Mouse (Mus musculus): Measurements from ENCODE around the gene Casq1. TPM values are rescaled to one million over a fixed set of nuclear protein-coding genes. Genes with fewer than 3 reads are reported as not detected.

Gene Casq1
- polyA plus RNA-seq, 1 experiment, result 73.1 TPM

DNA sequence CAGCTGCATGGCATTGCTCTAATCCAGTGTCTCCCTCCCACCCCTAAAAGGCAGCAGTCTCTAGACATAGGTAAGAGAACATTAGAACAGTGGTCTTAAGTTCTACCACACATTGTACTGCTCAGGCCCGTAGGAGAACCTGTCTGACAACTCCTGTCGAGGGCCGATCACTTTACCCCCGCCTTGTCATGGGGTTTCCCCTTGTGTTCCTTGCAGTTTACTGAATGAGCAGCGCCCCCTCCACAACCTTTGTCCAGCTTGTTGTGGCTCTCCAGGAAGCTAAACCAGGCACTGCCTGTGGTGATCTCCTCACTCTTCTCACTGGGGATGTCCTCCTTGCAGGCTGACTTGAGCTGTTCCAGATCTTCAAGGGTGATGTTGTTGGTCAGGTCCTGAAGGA lies 19.5 kb downstream of the Casq1 start:
- TF ChIP-seq POLR2AphosphoS2 (IDR thresholded peaks at IDR 0.05; ENCODE audit: insufficient read length, low read depth), result no peak
- no peak for TF ChIP-seq TCF12 (IDR thresholded peaks at IDR 0.05; ENCODE audit: insufficient read depth, poor library complexity, severe bottlenecking)
- no peak for TF ChIP-seq E2F4 (IDR thresholded peaks at IDR 0.05; ENCODE audit: insufficient read depth)
- no peak overlapping the region for H3K4me3 ChIP-seq
- H3K79me2 ChIP-seq (ENCODE audit: control insufficient read depth, insufficient read depth), result peaks cover 5% of the 10 kb centered on the region
- H3K36me3 ChIP-seq (ENCODE audit: control insufficient read depth, insufficient read depth), result peaks cover 45% of the 10 kb centered on the region
- no peak overlapping the region for H3ac ChIP-seq (ENCODE audit: control insufficient read depth, insufficient read length)
- H3K27me3 ChIP-seq (ENCODE audit: control insufficient read depth, insufficient read depth, insufficient read length), result no peaks in the 10 kb centered on the region
- no peak overlapping the region for H3K4me2 ChIP-seq (ENCODE audit: low read depth)

DNA sequence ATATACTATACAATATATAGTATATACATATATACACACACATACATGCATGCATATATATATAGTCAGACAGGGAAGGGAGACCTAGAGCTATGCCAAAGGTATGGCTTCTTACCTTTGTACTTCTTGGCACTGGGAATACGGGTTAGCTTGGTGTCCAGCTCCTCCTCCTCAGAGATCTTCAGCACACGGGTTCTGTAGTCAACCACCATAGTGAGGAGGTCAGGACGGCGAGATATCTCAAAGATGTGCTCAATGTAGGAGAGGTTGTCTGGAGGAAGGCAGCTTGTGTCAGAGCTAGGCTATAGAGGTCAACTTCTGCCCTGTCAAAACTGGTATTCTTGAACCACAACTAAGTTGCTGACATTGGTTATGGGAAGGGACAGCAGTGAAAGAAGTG lies 20.7 kb downstream of the Casq1 start:
- Histone ChIP-seq H3K4me3 (no peak overlapping the region), H3ac (ENCODE audit: control insufficient read depth, insufficient read length) (no peak overlapping the region), H3K27me3 (ENCODE audit: control insufficient read depth, insufficient read depth, insufficient read length) (no peaks in the 10 kb centered on the region), H3K36me3 (ENCODE audit: control insufficient read depth, insufficient read depth) (peaks cover 45% of the 10 kb centered on the region), H3K4me2 (ENCODE audit: low read depth) (no peak overlapping the region), H3K79me2 (ENCODE audit: control insufficient read depth, insufficient read depth) (peaks cover 5% of the 10 kb centered on the region)
- TF ChIP-seq TCF12 (IDR thresholded peaks at IDR 0.05; ENCODE audit: insufficient read depth, poor library complexity, severe bottlenecking) (no peak), USF1 (IDR thresholded peaks at IDR 0.05; ENCODE audit: low read depth) (no peak), REST (IDR thresholded peaks at IDR 0.05; ENCODE audit: insufficient read depth, insufficient read length) (no peak), MAX (IDR thresholded peaks at IDR 0.05; ENCODE audit: low read depth) (no peak), TCF3 (IDR thresholded peaks at IDR 0.05; ENCODE audit: insufficient read length, low read depth) (no peak), MYOG (IDR thresholded peaks at IDR 0.05; ENCODE audit: control insufficient read depth in 1 of 3, insufficient read depth in 1 of 3, insufficient read length in 2 of 3, low read depth in 2 of 3) (no peak), MYOD1 (IDR thresholded peaks at IDR 0.05; ENCODE audit: control insufficient read depth in 1 of 3, insufficient read length in 2 of 3, low read depth in 2 of 3) (no peak), POLR2A (IDR thresholded peaks at IDR 0.05; ENCODE audit: insufficient read length, low read depth) (no peak), SRF (IDR thresholded peaks at IDR 0.05; ENCODE audit: control insufficient read depth, insufficient read length, low read depth) (no peak), CEBPB (IDR thresholded peaks at IDR 0.05; ENCODE audit: insufficient read depth, poor library complexity, severe bottlenecking) (no peak)

DNA sequence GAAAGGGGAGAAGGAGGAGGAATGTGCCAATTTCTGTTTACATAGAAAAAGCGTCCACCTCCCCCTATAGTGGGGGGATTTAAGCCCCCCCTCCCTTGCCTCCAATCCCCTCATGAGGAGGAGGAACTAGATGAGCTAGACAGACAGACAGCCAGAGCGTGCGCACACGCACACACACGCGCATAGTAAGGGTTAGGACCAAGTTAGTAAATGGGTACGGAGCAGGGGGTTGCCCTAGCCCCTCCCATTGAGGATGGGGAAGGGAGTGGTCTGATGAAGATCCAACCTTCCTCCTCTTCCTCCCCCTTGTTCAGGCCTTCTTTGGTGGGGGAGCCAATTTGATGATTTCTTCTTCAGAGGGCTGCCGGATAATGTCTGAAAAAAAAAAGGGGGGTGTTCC lies 21.4 kb downstream of the Casq1 start:
- peak; percentile 48 for TF ChIP-seq POLR2AphosphoS2 (IDR thresholded peaks at IDR 0.05; ENCODE audit: insufficient read length, low read depth)
- TF ChIP-seq REST (IDR thresholded peaks at IDR 0.05; ENCODE audit: insufficient read depth, insufficient read length), result no peak
- no peak overlapping the region for H3K4me3 ChIP-seq
- no peak overlapping the region for H3ac ChIP-seq (ENCODE audit: control insufficient read depth, insufficient read length)
- H3K4me2 ChIP-seq (ENCODE audit: low read depth), result no peak overlapping the region
- peaks cover 49% of the 10 kb centered on the region for H3K36me3 ChIP-seq (ENCODE audit: control insufficient read depth, insufficient read depth)
- no peaks in the 10 kb centered on the region for H3K27me3 ChIP-seq (ENCODE audit: control insufficient read depth, insufficient read depth, insufficient read length)
- H3K79me2 ChIP-seq (ENCODE audit: control insufficient read depth, insufficient read depth), result peaks cover 5% of the 10 kb centered on the region

DNA sequence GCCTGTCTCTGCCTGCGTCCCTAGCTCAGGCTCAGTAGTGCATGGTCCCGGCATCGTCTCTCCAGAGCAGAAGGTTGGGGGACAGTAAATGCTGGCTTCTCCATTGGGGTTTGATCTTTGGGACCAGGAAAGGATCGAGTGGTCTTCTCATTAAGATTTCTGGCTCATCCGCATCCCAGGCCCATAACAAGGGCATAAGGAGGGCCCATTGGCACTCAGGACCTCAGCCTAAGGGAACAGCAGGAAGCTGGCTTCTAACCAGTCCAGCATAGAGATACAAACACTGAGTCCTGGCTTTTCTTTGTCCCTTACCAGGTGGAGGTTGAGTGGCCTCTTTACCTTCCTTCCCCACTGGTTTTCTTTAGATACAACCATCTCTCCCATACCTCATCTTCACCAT lies 21.8 kb downstream of the Casq1 start:
- H3K36me3 ChIP-seq (ENCODE audit: control insufficient read depth, insufficient read depth), result peaks cover 49% of the 10 kb centered on the region
- TF ChIP-seq SRF (IDR thresholded peaks at IDR 0.05; ENCODE audit: control insufficient read depth, insufficient read length, low read depth) (no peak), POLR2A (IDR thresholded peaks at IDR 0.05; ENCODE audit: insufficient read length, low read depth) (peak; percentile 20)
- H3K4me2 ChIP-seq (ENCODE audit: low read depth), result no peak overlapping the region
- peaks cover 5% of the 10 kb centered on the region for H3K79me2 ChIP-seq (ENCODE audit: control insufficient read depth, insufficient read depth)
- no peaks in the 10 kb centered on the region for H3K27me3 ChIP-seq (ENCODE audit: control insufficient read depth, insufficient read depth, insufficient read length)
- no peak overlapping the region for H3K4me3 ChIP-seq
- no peak overlapping the region for H3ac ChIP-seq (ENCODE audit: control insufficient read depth, insufficient read length)

DNA sequence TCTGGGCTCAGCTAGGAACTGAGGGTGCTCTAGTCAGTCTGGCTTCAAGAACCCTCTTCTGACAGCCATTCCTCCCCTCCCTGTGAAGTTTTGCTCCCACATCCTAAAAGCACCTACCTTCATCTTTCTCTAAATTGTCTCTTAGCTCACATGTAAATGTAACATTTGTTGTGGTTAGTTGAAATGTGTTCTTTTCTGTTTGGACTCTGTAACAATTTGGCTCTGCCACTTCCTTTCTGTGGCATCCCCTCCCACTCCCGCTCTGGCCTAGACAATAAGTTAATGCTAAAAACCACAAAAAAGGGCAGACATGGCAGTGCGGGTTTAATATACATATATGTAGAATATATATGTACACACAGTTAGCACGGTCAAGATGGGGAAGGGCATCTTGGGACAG lies 22.5 kb downstream of the Casq1 start:
- no peak overlapping the region for H3ac ChIP-seq (ENCODE audit: control insufficient read depth, insufficient read length)
- TF ChIP-seq MAX (IDR thresholded peaks at IDR 0.05; ENCODE audit: low read depth), result no peak
- no peak for TF ChIP-seq TCF3 (IDR thresholded peaks at IDR 0.05; ENCODE audit: insufficient read length, low read depth)
- TF ChIP-seq MYOG (IDR thresholded peaks at IDR 0.05; ENCODE audit: control insufficient read depth in 1 of 3, insufficient read depth in 1 of 3, insufficient read length in 2 of 3, low read depth in 2 of 3), result no peak
- TF ChIP-seq POLR2AphosphoS2 (IDR thresholded peaks at IDR 0.05; ENCODE audit: insufficient read length, low read depth), result no peak
- TF ChIP-seq USF1 (IDR thresholded peaks at IDR 0.05; ENCODE audit: low read depth), result no peak
- no peak for TF ChIP-seq E2F4 (IDR thresholded peaks at IDR 0.05; ENCODE audit: insufficient read depth)
- no peak for TF ChIP-seq CEBPB (IDR thresholded peaks at IDR 0.05; ENCODE audit: insufficient read depth, poor library complexity, severe bottlenecking)
- TF ChIP-seq TCF12 (IDR thresholded peaks at IDR 0.05; ENCODE audit: insufficient read depth, poor library complexity, severe bottlenecking), result no peak
- no peak for TF ChIP-seq MYOD1 (IDR thresholded peaks at IDR 0.05; ENCODE audit: control insufficient read depth in 1 of 3, insufficient read length in 2 of 3, low read depth in 2 of 3)
- TF ChIP-seq REST (IDR thresholded peaks at IDR 0.05; ENCODE audit: insufficient read depth, insufficient read length), result no peak
- no peak for TF ChIP-seq SRF (IDR thresholded peaks at IDR 0.05; ENCODE audit: control insufficient read depth, insufficient read length, low read depth)
- TF ChIP-seq POLR2A (IDR thresholded peaks at IDR 0.05; ENCODE audit: insufficient read length, low read depth), result no peak
- no peak overlapping the region for H3K4me2 ChIP-seq (ENCODE audit: low read depth)

DNA sequence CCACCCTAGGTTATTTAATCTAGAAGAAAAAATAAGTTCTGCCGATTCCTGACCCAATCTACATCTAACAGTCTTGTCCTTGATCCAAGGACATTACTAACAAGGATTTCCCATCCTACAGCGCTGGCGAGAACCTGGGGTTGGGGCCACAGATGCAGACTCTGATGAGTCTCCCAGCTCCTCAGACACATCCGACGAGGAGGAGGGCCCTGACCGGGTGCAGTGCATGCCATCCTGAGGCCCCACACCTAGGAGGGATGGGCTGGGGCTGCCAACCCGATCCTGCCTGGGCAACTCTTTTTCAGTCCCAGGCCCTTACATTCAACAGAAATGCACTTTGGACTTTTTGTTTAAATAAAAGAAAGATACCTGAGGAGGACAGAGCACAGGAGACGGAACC lies 25.2 kb downstream of the Casq1 start:
- H3ac ChIP-seq (ENCODE audit: control insufficient read depth, insufficient read length), result no peak overlapping the region
- H3K4me2 ChIP-seq (ENCODE audit: low read depth), result no peak overlapping the region
- peaks cover 61% of the 10 kb centered on the region for H3K36me3 ChIP-seq (ENCODE audit: control insufficient read depth, insufficient read depth)
- no peak overlapping the region for H3K4me3 ChIP-seq
- TF ChIP-seq E2F4 (IDR thresholded peaks at IDR 0.05; ENCODE audit: insufficient read depth), result no peak
- no peak for TF ChIP-seq USF1 (IDR thresholded peaks at IDR 0.05; ENCODE audit: low read depth)
- TF ChIP-seq REST (IDR thresholded peaks at IDR 0.05; ENCODE audit: insufficient read depth, insufficient read length), result no peak
- TF ChIP-seq CEBPB (IDR thresholded peaks at IDR 0.05; ENCODE audit: insufficient read depth, poor library complexity, severe bottlenecking), result no peak
- no peak for TF ChIP-seq MAX (IDR thresholded peaks at IDR 0.05; ENCODE audit: low read depth)
- no peak for TF ChIP-seq POLR2AphosphoS2 (IDR thresholded peaks at IDR 0.05; ENCODE audit: insufficient read length, low read depth)
- no peak for TF ChIP-seq SRF (IDR thresholded peaks at IDR 0.05; ENCODE audit: control insufficient read depth, insufficient read length, low read depth)
- TF ChIP-seq TCF3 (IDR thresholded peaks at IDR 0.05; ENCODE audit: insufficient read length, low read depth), result no peak
- no peaks in the 10 kb centered on the region for H3K79me2 ChIP-seq (ENCODE audit: control insufficient read depth, insufficient read depth)
- H3K27me3 ChIP-seq (ENCODE audit: control insufficient read depth, insufficient read depth, insufficient read length), result no peaks in the 10 kb centered on the region

More for the DNA sequence above, 22.5 kb downstream of the Casq1 start:
- Histone ChIP-seq H3K36me3 (ENCODE audit: control insufficient read depth, insufficient read depth) (peaks cover 55% of the 10 kb centered on the region), H3K79me2 (ENCODE audit: control insufficient read depth, insufficient read depth) (peaks cover 5% of the 10 kb centered on the region), H3K27me3 (ENCODE audit: control insufficient read depth, insufficient read depth, insufficient read length) (no peaks in the 10 kb centered on the region), H3K4me3 (no peak overlapping the region)
